Mouse (Mus musculus): ENCODE data around the gene Fn1.

Gene Fn1

DNA sequence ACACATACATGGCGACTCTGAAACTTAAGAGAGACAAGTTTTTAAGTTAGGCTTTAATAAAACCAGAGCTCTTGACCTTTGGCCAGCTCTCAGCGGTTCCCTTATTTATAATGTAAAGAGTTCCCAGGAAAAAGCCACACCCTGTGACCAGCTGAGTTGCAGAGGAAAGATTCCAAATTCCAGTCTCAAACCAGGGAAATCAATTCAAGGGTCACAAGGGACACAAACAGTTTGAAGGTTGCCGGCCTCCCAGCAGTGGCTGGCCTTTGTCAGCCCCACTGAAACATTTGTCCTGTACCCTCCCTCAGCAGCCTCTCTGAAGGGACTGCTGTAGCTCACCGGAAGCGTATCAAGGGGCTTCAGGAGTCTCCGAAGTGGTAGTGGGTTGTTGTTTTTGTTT is 2.3 kb downstream of the Fn1 start:
- DNase-seq (ENCODE audit: low spot score in 2 of 2), result no peak

DNA sequence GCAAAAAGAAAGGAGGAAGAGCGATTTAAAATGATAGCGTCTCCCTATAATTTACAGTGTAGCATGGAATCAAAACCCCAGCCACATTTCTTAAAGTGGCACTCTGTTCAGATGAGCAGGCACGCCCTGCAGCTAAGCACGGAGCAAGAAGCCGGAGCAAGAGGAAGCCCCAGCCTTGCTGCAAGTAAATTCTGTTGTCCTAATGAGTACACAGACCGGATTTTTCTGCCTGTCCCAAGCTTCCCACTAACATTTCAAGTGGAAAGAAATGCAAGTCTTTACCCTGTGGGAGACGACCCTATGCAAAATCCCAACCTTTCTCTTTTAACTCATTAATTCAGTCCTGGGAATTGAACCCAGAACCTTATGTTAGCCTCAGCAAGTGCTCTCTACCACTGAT is 4.8 kb downstream of the Fn1 start:
- DNase-seq (ENCODE audit: low spot score in 2 of 2), result no peak

DNA sequence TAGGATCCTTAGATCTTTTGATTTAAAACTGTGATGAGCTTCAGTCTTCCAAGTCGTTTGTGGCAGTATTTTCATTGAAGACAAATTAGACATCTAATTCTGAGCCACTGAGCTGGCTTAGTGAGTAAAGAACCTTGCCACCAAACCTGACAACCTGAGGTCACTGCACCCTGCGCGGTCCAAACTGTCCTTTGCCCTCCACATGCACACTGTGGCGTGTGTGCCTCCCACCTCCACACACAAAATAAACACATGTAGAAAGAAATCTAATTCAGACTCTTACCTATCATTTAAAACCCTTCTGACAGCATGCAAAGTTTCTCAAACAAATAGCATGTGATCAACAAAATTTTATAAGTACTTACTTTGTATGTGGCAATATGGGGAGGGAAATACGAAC is 6.2 kb downstream of the Fn1 start:
- no peak for DNase-seq (ENCODE audit: low spot score in 2 of 2)

DNA sequence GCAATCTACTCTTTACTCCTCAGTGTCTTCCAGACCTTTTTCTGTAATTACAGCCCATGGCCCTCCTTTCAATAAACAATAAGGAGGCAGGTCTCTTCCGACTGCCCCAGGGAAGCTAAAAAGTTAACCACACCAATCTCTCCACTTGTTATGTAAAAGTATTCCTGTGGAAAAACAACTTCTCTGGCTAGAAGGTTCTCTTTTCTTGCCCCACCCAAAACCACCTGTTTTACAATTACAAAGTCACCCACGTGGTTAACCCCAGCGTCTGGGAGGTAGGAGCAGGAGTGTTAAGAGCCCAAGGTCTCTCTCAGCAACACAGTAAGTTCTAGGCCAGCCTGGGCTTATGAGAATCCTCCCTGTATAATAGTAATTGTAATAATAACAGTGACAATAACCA is 7.0 kb downstream of the Fn1 start:
- no peak for DNase-seq (ENCODE audit: low spot score in 2 of 2)

DNA sequence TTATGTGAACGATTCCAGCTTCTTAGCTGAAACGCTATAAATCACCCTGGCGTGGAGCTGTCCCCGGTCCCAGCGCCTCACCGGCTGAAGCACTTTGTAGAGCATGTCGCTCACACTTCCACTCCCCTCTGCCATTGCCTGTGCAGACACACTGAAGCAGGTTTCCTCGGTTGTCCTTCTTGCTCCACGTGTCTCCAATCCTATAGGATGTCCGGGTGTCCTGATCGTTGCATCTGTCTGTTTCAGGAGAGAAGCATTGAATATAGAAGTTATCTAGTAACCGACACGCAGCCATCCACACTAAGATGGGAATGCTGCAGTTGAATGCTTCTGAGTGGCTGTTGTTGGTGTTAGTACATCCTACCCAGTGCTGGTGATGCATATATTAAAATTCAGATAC is 7.5 kb downstream of the Fn1 start:
- no peak for DNase-seq (ENCODE audit: low spot score in 2 of 2)

DNA sequence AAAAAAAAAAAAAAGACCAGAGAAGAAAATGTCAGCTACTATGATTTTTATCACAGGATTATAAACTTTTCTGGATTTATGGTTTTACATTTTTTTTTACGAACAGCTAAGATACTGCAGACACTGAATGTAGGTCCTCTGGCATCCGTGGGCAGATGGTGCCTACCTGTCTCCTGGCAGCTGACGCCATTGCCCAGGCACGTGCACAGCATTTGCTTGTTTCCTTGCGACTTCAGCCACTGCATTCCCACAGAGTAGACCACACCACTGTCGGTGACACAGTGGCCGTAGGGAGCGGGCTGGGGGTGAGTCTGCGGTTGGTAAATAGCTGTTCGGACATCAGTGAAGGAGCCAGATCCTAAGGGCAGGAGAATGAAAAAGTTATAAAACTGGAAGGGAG is 10.2 kb downstream of the Fn1 start:
- DNase-seq (ENCODE audit: low spot score in 2 of 2), result no peak

DNA sequence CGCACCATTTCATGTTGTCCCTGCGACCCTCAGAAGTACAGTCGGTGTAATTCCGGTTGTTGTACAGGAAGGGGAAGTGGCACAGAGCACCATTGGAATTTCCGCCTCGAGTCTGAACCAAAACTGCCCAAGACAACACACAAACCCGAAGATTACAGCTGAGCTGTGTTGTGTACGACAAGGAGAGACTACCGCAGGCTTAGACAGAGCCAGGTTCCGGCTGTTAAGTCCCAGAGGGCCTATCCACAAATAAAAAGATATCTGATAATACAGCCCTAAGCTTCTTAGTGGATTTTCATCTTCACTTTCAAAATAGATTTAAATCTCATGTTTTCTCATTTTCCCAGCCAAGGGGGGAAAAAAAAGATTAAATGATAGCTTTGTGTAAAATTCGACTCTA is 11.8 kb downstream of the Fn1 start:
- no peak for DNase-seq (ENCODE audit: low spot score in 2 of 2)

DNA sequence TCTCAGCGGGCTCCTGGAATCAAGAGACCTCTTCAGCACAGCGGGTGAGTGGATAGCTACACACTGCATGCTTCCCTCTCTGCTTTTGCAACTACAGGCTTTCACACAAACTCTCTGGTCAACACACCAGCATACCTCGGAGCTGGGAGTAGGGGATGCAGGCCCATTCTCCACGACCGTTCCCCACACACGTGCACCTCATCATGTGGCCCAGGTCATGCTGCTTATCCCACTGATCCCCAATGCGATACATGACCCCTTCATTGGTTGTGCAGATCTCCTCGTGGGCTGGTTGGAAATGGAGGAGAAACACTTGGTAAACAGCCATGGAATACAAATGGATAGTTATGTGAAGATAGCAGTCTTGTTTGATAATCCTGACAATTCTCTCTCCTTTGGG is 12.8 kb downstream of the Fn1 start:
- no peak for DNase-seq (ENCODE audit: low spot score in 2 of 2)

DNA sequence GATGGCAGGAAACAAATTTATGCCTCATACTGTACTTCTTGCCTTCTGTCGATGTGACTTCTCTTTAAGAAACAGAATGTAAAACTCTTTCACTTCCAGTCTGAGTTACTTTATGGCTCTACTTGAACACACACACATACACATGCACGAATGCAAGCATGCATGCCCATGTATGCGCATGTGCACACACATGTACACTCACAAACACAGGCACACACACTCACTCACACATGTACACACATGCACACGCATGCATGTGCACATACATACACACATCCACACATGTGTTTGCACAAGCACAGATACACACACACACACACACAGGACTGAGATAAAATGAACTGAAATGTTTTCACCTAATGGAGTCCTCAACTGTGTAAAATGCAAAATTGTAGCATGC is 16.3 kb downstream of the Fn1 start:
- DNase-seq (ENCODE audit: low spot score in 2 of 2), result no peak

DNA sequence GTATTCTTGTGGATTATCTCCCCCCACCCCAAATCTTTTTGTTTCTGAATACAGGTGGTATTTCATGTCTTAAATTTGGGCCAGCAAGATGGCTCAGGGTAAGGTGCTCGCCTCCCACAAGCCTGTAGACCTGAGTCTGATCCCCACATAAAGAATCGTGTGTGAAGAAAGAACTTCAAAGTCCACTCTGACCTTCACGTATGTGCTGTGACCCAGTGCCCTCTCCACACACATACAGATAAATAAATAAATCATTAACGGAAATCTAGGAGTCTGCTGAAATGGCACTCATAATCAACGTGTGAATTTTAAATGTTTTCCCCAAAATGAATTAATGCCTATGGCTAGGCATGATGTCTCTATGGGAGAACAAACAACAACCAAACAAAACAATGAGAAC is 16.9 kb downstream of the Fn1 start:
- DNase-seq (ENCODE audit: low spot score in 2 of 2), result no peak

DNA sequence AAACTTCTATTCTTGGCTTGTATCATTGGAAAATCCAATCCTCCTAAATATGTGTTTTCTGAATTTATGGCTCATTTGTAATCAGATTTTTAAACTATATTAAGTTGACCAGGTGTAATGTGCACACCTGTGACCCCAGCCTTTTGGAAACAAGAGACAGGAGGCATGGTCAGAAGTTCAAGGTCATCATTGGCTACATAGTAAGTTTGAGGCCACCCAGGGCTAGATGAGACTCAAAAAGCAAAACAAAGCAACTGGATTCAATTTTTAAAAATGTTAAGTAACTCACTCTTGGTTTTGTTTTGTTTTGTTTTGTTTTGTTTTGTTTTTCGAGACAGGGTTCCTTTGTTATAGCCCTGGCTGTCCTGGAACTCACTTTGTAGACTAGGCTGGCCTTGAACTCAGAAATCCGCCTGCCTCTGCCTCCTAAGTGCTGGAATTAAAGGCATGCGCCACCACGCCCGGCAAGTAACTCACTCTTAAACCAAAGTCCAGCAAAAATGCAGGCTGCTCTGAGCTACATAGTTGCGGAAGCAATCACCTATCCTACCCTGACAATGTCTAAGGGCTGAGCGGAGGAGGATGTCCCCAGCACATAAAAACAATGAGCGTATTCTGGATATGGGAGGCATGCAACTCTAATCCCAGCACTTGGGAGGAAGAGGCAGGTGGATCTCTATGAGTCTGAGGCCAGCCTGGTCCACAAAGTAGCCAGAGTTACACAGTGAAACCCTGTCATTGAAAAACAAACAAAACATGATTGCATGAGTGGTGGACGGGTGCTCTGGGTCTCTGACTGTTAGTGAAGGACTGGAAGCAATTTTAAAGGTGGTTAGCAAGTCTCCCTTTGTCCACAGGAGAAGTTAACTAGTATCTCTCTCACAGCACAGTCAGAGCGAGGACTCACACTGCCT is 17.6 kb downstream of the Fn1 start:
- DNase-seq (ENCODE audit: low spot score in 2 of 2), result no peak

DNA sequence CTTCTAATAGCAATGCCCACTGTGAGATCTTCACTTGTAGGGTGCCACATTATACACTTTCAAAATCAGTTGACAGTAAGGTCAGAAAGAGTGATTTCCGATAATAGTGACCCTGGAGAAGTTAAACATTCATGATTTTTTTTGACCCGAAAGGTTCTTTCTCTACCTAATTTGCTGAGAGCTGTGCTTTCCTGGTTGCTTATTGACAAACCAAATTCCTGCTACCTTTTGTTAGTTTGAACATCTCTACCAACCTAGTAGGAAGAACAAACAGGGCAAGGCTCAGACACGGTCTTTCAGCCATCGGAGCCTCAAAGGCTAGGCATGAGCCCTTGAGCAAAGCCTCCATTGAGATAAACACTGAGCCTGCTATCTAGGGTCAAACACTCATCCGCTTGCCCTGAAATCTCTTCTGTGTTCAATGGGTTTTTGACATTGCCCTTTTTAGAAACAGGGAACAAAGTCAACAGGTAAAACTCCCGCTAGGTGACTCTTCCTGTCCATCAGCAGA is 18.5 kb downstream of the Fn1 start:
- no peak for DNase-seq (ENCODE audit: low spot score in 2 of 2)

DNA sequence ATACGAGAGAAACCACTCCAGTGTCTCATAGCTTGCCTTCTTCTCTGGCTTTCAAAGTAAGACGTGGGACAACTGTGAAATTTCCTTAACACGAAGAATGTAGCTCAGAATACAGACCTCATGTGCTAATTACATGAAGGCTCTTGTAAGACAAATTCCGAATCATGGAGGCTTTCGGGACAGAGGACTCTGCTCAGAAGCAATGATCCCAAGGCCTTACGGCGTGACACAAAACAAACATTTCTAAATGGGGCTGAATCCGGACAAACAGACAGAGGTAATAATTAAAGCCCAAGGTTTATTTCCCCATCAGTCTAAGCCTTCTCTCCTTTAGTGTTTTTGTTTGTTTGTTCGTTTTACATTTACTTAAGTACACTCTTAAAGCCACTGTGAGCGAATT is 20.6 kb downstream of the Fn1 start:
- DNase-seq (ENCODE audit: low spot score in 2 of 2), result no peak

DNA sequence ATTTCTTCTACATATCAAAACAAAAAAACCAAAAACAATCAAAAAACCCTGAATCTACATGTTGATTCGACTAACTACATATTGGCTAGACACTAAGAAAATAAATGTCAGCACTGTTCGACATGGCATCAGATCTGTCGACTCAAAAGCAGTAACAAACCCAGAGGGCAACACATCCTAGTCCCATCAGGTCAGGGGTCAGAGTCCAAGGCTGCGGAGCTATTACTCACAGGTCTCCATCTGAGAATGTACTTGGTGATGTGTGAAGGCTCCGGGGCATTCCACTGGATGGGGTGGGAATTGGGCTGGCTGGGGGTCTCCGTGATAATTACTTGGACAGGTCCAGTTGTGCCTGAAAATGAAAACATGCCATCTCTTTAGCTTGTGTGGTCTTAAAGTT is 21.2 kb downstream of the Fn1 start:
- no peak for DNase-seq (ENCODE audit: low spot score in 2 of 2)

DNA sequence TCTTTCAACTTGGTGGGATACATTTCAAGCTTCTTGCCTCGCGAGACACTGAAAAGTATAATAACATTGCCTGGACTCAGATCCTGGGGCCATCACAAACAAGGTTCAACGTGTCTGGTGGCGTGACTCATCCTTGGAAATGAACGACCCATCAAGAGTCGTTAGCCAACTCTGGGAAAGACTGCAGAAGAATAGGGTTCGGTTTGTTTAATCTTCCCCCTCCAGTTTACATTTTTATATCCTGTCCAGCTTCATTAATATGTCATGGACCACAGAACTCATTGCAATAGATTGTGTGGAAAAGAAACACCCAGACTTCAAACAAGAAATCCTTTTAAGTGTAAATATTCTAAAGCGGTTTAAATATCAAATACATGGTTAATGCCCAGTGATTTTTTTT is 22.8 kb downstream of the Fn1 start:
- no peak for DNase-seq (ENCODE audit: low spot score in 2 of 2)

DNA sequence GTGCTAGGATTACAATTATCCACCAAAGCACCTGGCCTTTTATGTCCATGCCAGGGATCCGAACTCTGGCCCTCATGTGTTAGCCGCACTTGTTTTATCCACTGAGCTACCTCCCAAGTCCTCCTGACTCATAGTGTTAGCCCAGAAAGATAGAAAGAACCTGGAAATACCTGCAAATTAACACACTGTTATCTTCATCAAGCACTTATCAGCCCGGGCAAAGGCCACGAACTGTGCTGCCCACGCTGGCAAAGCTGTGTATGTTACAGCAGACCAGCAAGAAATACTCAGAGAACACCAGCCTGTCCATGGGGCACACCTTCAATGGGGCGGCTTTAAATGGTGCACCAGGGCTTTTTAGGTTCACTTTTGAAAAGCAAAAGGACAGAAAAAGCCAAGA is 29.4 kb downstream of the Fn1 start:
- no peak for DNase-seq (ENCODE audit: low spot score in 2 of 2)

DNA sequence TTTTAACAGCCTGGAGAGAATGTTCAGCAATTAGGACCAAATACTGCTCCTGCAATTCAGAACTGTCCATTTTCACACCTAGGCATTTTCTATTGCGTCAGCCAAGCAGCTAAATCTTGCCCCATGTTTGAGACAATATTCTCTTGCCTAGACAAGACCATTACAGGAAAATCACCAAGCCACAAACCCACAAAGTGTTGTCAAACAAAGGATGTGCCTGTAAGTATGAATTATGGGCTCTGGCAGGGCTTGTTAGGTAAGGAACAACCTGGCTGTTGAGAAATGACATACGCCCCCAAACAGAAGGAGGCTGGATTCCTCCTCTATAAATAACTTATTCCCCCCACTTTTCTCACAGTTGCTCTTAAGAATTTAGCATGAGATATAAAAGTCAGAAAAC is 31.5 kb downstream of the Fn1 start:
- no peak for DNase-seq (ENCODE audit: low spot score in 2 of 2)

DNA sequence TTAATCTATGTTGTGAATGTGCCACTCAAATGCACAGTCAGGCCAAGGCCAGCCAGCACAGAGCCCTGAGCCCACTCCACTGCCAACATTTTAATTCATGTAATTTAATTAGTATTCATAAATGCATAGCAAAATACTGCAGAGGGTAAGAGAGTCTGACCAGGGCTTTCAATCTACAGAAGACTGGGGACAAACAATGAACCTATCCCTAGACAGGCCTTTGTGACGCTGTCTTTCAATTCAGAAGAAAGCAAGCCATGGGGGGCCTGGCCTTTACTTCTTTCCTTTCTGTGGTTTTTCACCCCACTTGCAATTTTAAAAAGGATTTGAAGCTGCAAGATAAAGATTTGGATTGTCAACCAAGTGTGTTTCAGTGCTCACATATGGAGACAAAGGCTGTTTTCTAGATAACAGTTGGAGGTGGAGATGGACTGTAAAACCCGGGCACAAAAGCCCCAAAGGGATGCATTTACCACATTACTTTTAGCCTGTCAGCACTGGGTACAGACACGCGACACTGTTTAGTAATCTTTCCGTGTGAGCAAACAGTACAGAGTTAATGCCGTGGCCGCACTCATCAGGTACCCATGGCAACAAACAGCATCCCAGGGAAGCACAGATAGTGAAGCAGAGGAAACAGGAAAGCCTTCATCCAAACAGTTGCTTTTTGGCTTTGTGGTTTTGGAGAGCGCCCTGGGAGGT is 38.3 kb downstream of the Fn1 start:
- no peak for DNase-seq (ENCODE audit: low spot score in 2 of 2)

DNA sequence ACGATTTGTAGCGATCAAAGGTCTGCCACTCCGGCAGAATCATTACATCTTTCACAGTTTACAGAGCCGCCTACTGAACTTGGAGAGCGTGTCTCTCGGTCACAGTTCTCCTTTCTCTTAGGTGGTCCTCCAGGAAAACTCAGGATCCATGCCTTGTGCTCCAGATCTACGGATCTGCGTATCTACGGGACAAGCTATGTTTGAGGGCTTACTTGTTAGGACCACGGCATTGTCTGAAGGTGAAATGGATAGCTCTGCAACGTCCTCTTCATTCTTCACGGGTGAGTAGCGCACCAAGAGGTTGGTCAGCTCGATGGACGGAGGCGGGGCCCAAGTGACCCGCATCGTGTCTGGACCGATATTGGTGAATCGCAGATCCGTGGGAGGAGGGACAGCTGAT is 40.7 kb downstream of the Fn1 start:
- DNase-seq (ENCODE audit: low spot score in 2 of 2), result no peak

DNA sequence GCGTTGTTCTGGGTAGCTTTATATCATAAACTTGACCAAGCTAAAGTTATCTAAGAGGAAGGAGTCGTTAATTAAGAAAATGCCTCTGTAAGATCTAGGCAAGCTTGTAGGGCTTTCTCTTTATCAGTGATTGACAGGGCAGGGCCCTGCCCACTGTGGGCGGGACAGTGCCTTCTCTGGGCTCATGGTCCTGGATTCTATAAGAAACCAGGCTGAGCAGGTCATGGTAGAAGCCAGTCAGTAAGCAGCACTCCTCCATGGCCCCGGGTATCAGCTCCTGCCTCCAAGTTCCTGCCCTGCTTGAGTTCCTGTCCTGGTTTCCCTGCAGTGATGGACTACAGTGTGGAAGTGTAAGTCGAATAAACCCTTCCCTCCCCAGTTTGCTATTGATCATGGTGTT is 43.1 kb downstream of the Fn1 start:
- DNase-seq (ENCODE audit: low spot score in 2 of 2), result no peak

DNA sequence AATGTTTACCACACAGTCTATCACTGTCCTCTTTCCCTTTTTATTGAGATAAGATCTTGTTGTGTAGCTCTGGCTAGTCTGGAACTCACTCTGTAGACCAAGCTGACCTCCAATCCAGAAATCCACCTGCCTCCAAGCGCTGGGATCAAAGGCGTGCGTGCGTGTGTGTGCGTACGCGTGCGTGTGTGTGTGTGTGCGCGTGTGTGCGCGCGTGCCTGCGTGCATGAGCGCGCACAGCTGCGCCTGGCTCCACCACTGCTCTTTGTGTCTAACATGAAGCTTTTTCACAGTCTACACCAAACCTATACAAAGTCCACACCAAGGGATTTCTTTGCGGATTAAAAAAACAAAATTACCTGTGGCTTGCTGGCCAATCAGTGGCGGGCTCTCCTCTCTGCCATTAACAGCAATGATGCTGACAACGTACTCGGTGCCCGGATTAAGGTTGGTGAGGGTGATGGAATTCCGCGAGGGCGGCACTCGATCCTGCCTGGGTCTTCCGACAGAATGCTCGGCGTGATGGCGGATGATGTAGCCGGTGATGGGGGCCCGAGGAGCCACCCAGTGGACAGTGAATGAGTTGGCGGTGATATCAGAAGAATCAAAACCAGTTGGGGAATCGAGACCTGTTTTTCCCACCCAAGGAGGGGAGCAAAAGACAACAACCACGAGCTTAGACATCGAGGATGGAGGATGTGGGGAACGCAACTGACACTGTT is 43.8 kb downstream of the Fn1 start:
- no peak for DNase-seq (ENCODE audit: low spot score in 2 of 2)

DNA sequence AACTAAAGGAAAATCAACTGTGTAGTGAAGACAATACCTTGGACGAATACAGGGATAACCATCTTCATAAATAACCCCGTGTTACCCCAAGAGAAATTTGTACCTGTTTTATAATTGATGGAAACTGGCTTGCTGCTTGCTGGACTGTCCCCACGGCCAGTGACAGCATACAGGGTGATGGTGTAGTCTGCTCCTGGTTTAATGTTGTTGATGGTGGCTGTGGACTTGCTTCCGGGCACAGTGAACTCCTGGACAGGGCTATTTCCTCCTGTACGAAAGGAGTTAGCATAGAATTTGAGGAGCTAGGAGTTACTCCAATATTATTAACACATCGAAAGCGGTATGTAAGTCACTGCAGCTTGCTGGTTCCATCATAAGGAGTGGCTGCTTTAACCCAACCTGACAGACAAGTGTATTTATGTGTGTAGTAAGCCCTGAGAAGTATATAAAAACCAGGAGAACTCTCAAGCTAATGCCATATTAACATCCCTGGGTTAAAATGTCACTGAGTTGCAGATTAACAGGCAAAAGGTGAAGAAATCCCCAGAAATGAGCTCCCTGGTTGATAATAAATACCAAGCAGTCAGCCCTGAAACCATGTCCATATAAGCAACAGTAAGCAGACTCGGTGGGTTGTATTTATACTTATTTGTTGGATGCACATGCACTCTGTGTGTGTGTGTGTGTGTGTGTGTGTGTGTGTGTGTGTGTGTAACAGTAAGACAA is 46.2 kb downstream of the Fn1 start:
- DNase-seq (ENCODE audit: low spot score in 2 of 2), result no peak

Measured in urinary bladder, adult 18-20 months (tissue).